Comparison of ENCODE assay signal across 9 mouse cellular contexts in the genomic region with DNA sequence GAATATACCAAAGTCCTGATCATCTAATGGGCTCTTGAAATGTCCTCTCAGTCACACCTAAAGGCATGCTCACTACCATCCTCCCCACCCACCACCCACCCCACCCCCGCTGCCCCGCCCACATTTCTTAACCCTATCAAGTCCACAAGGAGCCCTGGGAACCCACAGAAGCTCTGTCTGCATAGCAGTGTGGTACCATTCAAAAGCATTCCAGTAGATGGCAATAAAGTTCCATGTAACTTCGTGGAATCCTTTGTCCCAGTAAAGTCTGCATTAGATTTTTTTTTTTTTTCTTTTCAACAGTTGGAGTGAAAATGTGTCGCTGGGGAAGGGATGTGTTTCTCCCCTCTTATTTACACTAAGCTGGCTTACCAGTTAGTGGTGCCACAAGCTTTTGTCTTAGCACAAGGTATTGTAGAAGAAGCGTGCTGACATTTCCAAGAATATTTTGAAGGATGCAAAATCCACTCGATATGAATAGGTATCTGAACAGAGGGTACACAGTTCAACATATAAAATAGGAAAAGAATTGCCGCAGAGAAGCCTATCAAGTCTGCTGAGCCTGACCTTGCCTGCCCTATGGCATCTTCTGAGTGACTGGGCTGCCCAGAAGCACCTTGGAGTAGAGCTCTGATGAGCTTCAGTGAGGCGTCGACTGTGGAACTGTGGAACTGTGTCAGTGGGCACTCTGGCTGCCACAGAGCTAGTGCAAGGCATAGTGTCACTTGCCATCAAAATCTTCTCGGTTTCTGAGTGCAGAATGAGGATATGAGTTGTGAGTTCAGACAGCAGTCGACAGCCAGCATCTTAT.
A peak's percentile ranks its signal among the peaks of the same experiment; 100 is the strongest.
DNase-seq lines count a peak whose midpoint lies in the region; ATAC-seq and TF ChIP-seq lines count a peak whose summit lies in the region.
"Had no signal": no experiment of that assay in that cellular context is flagged by ENCODE, and none has a peak within 500 bp of the region (broad histone marks: within the 10 kb centered on the region; RNA-seq: fewer than 3 reads in every experiment).

No protein-coding gene starts in this region.

- 0 out of 2 replicates have a peak overlapping the region, but pooled peaks have one; percentile 40 for H3K9ac ChIP-seq in forebrain, embryonic 14.5 days (ENCODE audit: low read length)
- H3K9ac ChIP-seq: stomach, embryonic 15.5 days had no signal

- H3K27ac ChIP-seq in kidney, adult 2 months (ENCODE audit: insufficient read depth, low read depth, low read length) = no peak overlapping the region
- H3K27ac ChIP-seq in forebrain, embryonic 14.5 days (ENCODE audit: low read depth, low read length) = no peak overlapping the region
- H3K27ac ChIP-seq: stomach, embryonic 15.5 days had no signal

- TF ChIP-seq POLR2A in kidney, adult 2 months (IDR thresholded peaks at IDR 0.05; ENCODE audit: low read depth, low read length) = no peak

- peak; percentile 53 for DNase-seq in kidney, adult 2 months
- no peak for DNase-seq in kidney, adult 18-20 months
- DNase-seq in ZHBTc4 (ENCODE audit: low read depth, low spot score) = peak; percentile 61
- DNase-seq in forebrain, embryonic 14.5 days (ENCODE audit: low spot score) = peak; percentile 85
- DNase-seq in kidney, postnatal 36 days = peak; percentile 23 to 32
- DNase-seq in retina, embryonic 14.5 days (ENCODE audit: low spot score) = peak; percentile 73
- DNase-seq in c-Kit-positive CD71-positive TER-119-positive erythroid progenitor cells, embryonic 14.5 days (ENCODE audit: low spot score) = no peak

- ATAC-seq in forebrain, embryonic 14.5 days = peak; percentile 93
- ATAC-seq in megakaryocyte-erythroid progenitor cell, adult 5-6 weeks (replicated peaks; ENCODE audit: low FRiP score, low TSS enrichment, poor library complexity, severe bottlenecking) = no peak

- WGBS in kidney, adult 2 months = 25% methylated on average over 11 of the region's 11 CpGs
- WGBS in forebrain, embryonic 14.5 days = 18% methylated on average over 11 of the region's 11 CpGs

- no peaks in the 10 kb centered on the region for H3K36me3 ChIP-seq in kidney, adult 2 months (ENCODE audit: control insufficient read depth, insufficient read depth, low read length)
- H3K36me3 ChIP-seq in forebrain, embryonic 14.5 days (ENCODE audit: control insufficient read depth, insufficient read depth, low read length) = no peaks in the 10 kb centered on the region
- H3K36me3 ChIP-seq: stomach, embryonic 15.5 days had no signal

- H3K27me3 ChIP-seq in kidney, adult 2 months (replicated peaks; ENCODE audit: control insufficient read depth, insufficient read depth, low read length) = no peaks in the 10 kb centered on the region
- no peaks in the 10 kb centered on the region for H3K27me3 ChIP-seq in forebrain, embryonic 14.5 days (replicated peaks; ENCODE audit: control insufficient read depth, insufficient read depth, low read length)
- H3K27me3 ChIP-seq: stomach, embryonic 15.5 days had no signal

- no peaks in the 10 kb centered on the region for H3K4me1 ChIP-seq in kidney, adult 2 months (ENCODE audit: control insufficient read depth, insufficient read depth, low read length)
- H3K4me1 ChIP-seq in forebrain, embryonic 14.5 days (ENCODE audit: control insufficient read depth, insufficient read depth, low read length) = no peaks in the 10 kb centered on the region
- H3K4me1 ChIP-seq: stomach, embryonic 15.5 days had no signal

- H3K4me2 ChIP-seq in forebrain, embryonic 14.5 days (ENCODE audit: low read length) = no peak overlapping the region
- H3K4me2 ChIP-seq: stomach, embryonic 15.5 days had no signal

- no peaks in the 10 kb centered on the region for H3K9me3 ChIP-seq in forebrain, embryonic 14.5 days (replicated peaks; ENCODE audit: control insufficient read depth, low read length)
- H3K9me3 ChIP-seq: stomach, embryonic 15.5 days had no signal

- peak; percentile 32; the same call in 1 of the 2 replicates for TF ChIP-seq CTCF in kidney, adult 2 months (conservative IDR thresholded peaks at IDR 0.05; ENCODE audit: insufficient read depth, insufficient read length, low read depth, low read length)

- H3K4me3 ChIP-seq in kidney, adult 2 months (ENCODE audit: insufficient read depth, low read depth, low read length) = no peak overlapping the region
- H3K4me3 ChIP-seq in forebrain, embryonic 14.5 days (ENCODE audit: low read depth, low read length) = no peak overlapping the region
- H3K4me3 ChIP-seq: stomach, embryonic 15.5 days had no signal

Comparison
In these comparisons a context has a peak if more than half of its experiments do, and no peak if none do; other contexts are left out.
1. DNase-seq: peak in kidney, adult 2 months (single experiment), ZHBTc4 (single experiment), forebrain, embryonic 14.5 days (single experiment), kidney, postnatal 36 days (2 of 2) and retina, embryonic 14.5 days (single experiment); none in kidney, adult 18-20 months (single experiment) and c-Kit-positive CD71-positive TER-119-positive erythroid progenitor cells, embryonic 14.5 days (single experiment).